Mouse (Mus musculus) A20 (cell line): ENCODE measurements at regions not wholly inside any gene's neighbourhood (a gene's known extent, or its start where the extent isn't known, plus 50 kb on each side); places are given as distances from the start of the nearest gene placed in this dataset.

ENCODE experiments used
- DNase-seq: peaks from one replicate; pipeline ENCODE4 v3.0.0-alpha.2; 2011; ENCODE audit warnings: low read depth, low spot score

DNA sequence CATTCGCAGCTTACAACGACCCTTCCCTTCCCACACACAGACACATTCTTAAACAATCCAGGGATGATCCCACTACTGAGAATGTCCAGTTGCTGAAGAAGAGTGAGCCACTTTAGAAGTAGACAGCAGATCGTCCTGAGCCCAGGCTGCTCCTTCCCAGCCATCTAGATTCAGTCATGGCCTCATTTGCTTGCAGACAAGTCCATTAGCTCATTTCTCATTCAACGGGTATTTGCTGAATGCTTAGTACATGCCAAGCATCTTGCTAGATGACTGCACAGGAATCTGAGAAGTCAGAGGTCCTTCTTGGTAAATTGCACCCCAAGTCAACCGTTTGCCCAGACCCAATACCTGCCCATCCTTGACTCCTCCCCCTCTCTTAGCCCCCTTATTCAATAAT, 57.8 kb downstream of the Ier5 start:
- no peak for DNase-seq

GRCm38 (mm10) chr1:155040939-155041371, 58.5 kb downstream of the Ier5 start:
- no peak for DNase-seq

DNA sequence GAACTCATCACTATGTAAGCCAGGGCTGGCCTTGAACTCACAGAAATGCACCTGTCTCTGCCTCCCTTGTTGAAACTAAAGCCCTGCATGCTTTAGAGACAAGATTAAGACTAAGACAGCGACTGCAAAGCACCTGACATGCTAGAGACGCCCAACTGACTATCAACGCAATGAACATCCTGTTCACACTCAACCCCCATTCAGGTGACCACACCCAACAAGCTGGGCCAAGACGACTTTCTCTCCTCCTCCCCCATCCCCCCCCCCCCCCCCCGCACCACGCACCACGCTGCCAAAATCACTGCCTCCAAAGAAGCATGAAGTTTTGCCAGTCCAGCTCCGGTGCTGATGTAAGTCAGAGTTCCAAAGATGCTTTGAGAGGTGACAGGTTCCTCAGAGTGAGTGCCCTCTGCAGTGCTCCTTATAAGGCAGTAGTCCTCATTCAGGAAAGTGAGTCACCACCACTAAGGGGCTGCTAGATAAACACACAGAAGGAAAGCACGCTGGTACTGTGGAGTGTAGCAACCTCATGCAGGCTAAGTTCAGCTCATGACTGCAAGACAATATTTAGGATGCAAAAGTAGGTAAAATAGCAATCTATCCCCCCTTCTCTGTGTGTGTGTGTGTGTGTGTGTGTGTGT, 59.2 kb downstream of the Ier5 start:
- peak; percentile 26 for DNase-seq

DNA sequence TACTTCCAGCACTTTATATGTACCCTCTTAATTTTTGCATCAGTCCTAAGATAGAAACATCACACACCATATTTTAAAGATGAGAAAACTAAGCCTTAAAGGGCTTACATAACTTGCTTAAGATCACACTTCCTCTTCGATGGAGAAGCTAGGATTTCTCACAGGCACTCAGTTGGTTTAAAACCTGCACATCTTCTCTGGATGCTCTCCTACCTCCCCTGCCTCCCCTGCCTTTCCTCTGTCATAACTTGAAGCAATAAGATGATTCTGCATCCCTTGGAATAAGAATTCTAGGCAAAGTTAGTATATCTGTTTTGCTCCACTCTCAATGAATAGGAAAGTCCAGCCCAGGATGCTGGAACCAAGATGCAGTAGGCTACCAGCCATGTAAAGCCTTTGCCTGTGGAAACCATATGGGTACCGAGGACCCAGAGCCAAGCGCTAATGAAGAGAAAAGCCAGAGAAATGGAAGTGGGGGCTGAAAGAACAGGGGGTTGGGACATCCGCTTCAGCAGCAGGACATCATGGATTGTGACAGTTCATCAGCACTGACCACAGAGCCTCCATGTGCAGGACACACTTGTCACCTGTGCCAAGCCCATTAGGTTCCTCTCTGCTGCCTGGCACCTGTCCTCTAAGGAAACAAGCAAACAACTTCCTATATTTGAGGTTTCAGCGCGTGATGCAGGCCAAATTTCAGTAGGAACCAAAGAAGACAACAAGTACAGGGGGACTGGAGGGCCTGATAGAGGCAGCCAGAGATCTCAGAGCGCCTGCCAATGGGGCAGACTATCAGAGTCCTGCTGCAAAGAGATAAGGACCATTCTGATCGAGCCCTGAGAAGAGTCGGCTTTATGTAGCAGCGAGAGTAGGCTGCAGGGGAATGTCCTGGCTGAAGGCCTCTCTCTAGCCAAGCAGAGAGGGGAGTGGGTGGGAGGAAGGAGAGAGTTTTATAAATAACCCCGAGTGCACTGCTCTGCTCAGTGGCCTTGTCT, 60.5 kb downstream of the Ier5 start:
- peak; percentile 77 for DNase-seq

- DNase-seq = no peak
These were observed 62.0 kb downstream of the Ier5 start for GRCm38 (mm10) chr1:155037479-155037878.

DNA sequence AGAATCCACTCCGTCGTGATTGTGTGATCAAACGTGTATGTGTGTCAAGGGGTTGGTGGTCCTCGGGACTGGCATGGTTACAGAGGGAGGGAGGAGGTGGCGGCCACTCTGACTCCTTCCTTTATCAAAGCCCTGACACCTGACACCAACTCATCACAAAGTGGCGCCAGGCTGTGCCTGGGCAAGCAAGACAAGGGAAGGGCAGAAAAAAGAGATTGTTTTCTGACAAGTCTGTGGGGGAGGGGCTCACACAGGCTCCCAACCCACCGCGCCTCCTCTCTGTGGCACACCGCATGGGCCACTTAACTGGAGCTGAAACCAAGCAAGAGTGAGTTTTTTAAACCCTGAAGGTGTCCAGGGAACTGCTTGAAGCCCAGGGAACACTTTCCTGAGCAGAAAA, 68.5 kb downstream of the Ier5 start:
- DNase-seq = no peak

DNA sequence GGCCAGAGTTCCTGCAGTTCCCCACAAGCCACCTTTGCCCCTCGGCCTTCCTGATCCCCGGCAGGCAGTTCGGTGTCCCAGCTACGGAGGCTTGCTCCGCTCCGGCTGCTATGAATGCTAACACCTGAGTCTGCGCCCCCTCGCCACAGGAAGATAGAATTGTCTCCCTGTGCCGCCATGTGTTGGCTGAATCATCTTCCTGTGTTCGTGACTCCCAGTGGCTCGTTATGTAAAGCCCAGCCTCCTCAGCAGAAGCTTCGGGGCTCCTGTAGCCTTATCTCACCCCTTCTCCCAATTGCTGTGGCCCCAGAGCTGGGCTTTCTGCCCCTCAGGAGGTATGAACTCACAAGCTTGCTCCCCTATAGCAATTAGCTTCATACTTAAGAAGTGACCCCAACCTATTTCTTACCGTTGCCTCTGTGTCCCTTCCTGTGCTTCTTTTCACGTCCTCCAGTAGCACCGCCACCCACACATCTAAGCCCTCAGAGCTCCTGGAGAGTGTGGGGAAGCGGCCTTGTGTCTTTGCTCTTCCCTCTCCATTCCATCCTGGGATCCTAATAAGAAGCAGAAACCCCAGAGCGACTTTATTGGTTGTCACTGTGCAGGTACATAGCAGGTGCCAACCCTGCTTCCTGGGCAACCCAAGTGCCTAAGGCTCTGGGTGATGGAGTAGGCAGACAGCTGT, 70.1 kb downstream of the Ier5 start:
- no peak for DNase-seq

DNA sequence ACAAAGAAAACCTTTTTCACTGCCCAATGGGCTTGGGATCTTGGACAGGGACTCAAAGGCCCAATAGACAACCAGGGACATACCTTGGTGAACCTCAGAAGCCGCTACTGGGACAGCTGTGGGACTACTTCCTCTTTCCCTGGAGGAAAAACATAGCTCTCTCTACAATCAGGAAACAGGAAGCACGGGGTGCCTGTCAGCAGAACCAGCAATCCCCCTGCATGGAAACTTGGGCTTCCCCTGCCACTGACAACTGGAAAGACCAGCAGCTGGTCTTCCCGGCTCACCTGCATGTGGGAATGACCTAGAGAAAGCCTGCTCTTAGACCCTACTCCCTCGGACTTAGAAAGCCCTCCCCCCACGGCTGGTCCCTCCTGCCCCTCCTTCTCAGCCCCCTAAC, 70.7 kb downstream of the Ier5 start:
- no peak for DNase-seq

DNA sequence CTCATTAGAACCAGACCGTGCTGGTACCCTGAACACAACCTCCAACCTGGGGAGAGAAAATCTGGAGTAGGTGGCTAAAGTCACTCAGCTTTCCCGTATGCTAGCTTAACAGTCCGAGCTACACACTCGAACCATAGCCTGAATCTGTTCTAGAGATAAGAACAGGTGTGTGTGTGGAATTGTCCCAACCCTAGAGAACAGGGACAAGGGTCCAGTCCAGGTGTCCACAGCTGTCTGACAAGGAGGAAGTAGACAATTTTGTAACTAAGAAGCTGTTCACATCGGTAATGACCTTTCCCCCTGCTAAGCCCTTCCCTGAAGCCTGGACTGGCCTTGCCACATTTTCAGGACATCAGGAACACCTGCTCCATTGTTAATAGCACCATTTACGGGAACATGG, 71.3 kb downstream of the Ier5 start:
- peak; percentile 62 for DNase-seq

- peak; percentile 93 for DNase-seq
These were observed 71.9 kb downstream of the Ier5 start for GRCm38 (mm10) chr1:155027583-155027982.

DNA sequence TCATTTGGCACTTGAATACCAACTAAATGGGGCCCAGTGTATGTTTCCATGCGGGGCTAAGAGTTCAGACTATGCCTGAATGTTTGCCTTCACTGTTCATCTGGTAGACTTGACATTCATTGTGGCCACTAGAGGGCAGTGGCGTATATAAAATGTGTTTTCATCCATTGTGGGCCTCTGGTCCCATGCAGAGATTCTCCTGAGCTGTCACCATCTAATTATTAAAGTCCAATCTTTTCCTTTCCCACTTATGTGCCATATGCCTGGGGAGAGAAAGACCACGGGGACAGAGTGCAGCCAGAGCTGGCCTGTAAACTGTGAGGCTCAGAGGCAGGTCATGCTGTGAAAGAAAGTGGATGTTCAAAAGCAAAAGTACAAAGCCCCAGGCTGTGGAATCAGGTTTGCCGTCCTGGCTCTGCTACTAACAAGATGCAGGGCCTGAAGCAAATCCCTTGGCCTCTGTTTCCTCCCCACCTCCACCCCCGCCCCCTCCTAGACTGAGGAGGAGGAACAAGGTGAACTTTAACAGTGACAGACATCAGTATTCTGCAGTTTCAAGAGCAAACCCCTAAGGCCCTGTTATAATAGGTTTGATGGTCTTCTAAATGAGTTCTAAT, 73.5 kb downstream of the Ier5 start:
- DNase-seq = peak; percentile 77

- no peak for DNase-seq
These were observed 76.1 kb downstream of the Ier5 start for GRCm38 (mm10) chr1:155023324-155023723.

- no peak for DNase-seq
These were observed 83.8 kb downstream of the Ier5 start for GRCm38 (mm10) chr1:155015669-155016068.

DNA sequence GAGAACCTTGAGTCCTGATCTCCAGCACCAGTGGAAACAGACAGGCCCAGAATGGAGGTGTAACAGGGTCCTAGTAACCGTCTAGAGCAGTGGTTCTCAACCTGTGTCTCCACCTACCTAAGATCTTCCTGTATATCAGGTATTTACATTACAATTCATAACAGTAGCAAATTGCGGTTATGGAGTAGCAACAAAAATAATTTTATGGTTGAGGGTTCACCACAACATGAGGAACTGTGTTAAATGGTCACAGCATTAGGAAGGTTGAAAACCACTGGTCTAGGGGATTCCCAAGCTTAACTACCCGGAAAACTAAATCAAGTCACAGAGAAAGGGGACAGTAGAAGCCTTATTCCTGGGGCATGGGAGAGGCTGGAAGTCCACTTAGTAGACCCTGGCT, 84.5 kb downstream of the Ier5 start:
- DNase-seq = no peak

DNA sequence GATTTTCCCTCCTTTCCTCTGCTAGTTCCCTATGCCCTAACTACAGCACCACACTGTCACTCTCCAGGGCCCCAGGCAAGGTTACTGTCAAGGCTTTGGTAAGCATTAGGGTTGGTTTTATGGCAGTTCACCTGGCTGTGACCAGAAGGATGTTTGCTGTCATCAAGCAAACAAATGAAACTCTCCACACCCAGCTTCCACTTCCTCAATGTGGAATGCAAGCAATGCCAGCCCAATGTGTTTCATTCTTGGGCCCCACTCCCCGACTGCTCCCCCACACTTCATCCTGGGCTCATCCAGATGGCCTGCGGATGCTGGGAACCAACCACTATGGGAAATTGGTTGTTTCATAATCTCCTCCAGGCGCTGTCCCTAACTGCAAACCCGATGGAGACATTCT, 85.7 kb downstream of the Ier5 start:
- peak; percentile 59 for DNase-seq

- peak; percentile 57 for DNase-seq
These were observed 86.1 kb downstream of the Ier5 start for GRCm38 (mm10) chr1:155013361-155013760.

DNA sequence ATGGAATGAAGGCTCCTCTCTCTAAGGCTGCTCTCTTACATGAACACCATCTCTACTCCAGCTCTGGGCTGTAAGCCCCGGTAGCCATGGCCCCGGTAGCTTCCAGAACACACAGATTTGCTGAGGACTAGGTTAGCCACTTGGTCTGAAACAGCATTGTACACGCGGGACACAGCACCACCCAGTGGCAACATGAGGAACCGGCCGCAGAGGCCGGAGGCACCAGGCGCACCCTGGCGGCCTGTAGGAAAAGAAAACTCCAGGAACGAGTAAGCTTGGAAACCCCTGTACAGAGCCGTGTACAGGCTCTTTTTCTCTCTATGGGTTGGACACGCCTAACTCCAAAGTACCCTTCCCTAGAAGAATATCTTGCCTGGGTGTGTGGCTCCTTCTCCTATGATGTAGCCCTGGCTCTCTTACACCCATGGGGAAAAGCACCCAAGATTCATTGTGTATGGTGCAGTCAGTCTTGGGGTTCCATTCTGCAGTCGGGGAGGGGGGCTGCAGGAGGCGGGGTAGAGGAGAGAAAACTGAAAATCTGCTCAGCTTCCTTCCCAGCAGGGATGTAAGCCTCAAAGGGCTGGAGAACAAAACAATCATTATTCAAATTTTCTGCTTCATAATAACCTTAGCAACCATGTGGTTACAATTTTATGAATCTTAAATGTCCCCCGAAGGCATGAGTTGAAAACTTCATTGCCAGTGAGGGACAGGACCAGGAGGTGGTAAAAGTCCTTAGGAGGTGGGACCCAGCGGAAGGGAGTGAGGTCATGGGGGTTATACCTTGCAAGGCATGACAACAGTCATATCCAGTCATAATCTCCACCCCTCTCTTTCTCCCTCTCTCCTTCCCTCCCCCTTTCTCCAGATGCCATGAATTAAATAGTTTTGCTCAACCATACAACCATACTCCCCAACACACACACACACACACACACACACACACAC, 92.6 kb downstream of the Ier5 start:
- peak; percentile 88 for DNase-seq

GRCm38 (mm10) chr1:155006099-155006498, 93.3 kb downstream of the Ier5 start:
- DNase-seq = no peak

- no peak for DNase-seq
These were observed 99.1 kb downstream of the Ier5 start for GRCm38 (mm10) chr1:155000301-155000700.

DNA sequence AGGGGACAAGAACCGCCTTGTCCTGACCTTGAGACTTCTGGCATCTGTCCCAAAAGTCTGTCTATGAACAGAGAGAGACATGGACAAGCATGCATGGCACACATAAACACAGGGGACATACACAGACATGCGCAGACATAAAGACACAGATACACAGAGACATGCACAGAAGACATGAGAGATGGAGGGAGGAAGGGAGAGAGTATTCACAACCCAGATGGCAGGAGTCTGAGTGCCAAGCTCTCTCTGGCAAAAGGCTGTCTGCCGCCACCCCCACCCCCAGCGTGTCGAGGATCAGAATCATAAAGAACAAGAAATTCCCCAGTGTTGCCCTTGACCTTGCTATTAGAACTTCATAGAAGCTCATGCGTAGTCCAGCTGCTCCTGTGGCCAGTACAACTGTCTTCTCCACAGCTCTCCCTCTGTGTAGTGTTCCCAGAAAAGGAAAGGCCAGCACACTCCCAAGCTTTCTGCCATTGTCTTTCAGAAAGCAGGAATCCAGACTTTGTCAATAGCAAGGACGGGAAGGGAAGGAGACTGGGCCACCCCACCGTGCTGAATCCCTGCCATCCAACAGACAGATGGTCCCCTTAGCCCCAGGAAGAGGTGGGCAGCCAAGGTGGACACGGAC, 99.8 kb downstream of the Ier5 start:
- no peak for DNase-seq
